Mouse (Mus musculus) kidney, postnatal 36 days (tissue): ENCODE results near the gene Gm7879.
A peak's percentile ranks its signal among the peaks of the same experiment; 100 is the strongest.
"Not testable (repeated sequence)": the region's sequence is repeated elsewhere in the genome, so short reads cannot be mapped to it uniquely, and the experiment has no call there.

Source experiments
- DNase-seq, 2 experiments: peaks; one replicate each; pipeline ENCODE4 v3.0.0; 2021 to 2022; ENCODE audit warnings: mixed read lengths in 2 of 2

Gm7879 gene

GRCm38 (mm10) chr5:43912844-43913243, at the start of gene Gm7879:
Gene Gm7879 (plus strand): TSS chr5:43913144.
- not testable (repeated sequence) for DNase-seq

GRCm38 (mm10) chr5:43863642-43864041, 49.3 kb upstream of the Gm7879 start:
- DNase-seq, result no peak

- peak in 1 of 2 experiments; percentile 48 for DNase-seq
Measured at GRCm38 (mm10) chr5:43865316-43865715, 47.6 kb upstream of the Gm7879 start.

GRCm38 (mm10) chr5:43868253-43868652, 44.7 kb upstream of the Gm7879 start, which contains the start of gene Cd38:
Gene Cd38 (plus strand): TSS chr5:43868553.
- DNase-seq, result no peak

GRCm38 (mm10) chr5:43868711-43869600, 44.0 kb upstream of the Gm7879 start:
- peak in 1 of 2 experiments; percentile 47 for DNase-seq

- no peak for DNase-seq
Measured at GRCm38 (mm10) chr5:43871845-43872244, 41.1 kb upstream of the Gm7879 start.

- DNase-seq, result no peak
Measured at GRCm38 (mm10) chr5:43872652-43873051, 40.3 kb upstream of the Gm7879 start.

- no peak for DNase-seq
Measured at GRCm38 (mm10) chr5:43882034-43882433, 30.9 kb upstream of the Gm7879 start.

- DNase-seq, result no peak
Measured at GRCm38 (mm10) chr5:43885060-43885820, 27.7 kb upstream of the Gm7879 start.

- DNase-seq, result peak; percentile 65 to 71
Measured at GRCm38 (mm10) chr5:43892386-43892785, 20.6 kb upstream of the Gm7879 start.

- DNase-seq, result peak; percentile 68 to 80
Measured at GRCm38 (mm10) chr5:43894113-43894512, 18.8 kb upstream of the Gm7879 start.

- no peak for DNase-seq
Measured at GRCm38 (mm10) chr5:43895931-43896330, 17.0 kb upstream of the Gm7879 start.

- peak; percentile 49 to 83 for DNase-seq
Measured at GRCm38 (mm10) chr5:43904685-43905084, 8.3 kb upstream of the Gm7879 start.

- DNase-seq, result no peak
Measured at GRCm38 (mm10) chr5:43909213-43909612, 3.7 kb upstream of the Gm7879 start.

GRCm38 (mm10) chr5:43910006-43910405, 2.9 kb upstream of the Gm7879 start:
- DNase-seq, result peak; percentile 36 to 39

- DNase-seq, result no peak
Measured at GRCm38 (mm10) chr5:43915261-43915886, 2.4 kb downstream of the Gm7879 start.

GRCm38 (mm10) chr5:43921877-43922276, 8.9 kb downstream of the Gm7879 start:
- DNase-seq, result peak; percentile 4 to 42

- DNase-seq, result peak; percentile 55 to 86
Measured at GRCm38 (mm10) chr5:43923933-43924332, 11.0 kb downstream of the Gm7879 start.

GRCm38 (mm10) chr5:43927729-43928128, 14.8 kb downstream of the Gm7879 start:
- DNase-seq, result no peak

- DNase-seq, result no peak
Measured at GRCm38 (mm10) chr5:43933269-43933668, 20.3 kb downstream of the Gm7879 start.

GRCm38 (mm10) chr5:43947330-43947977, 34.5 kb downstream of the Gm7879 start:
- DNase-seq, result peak in 1 of 2 experiments; percentile 2

- DNase-seq, result peak; percentile 84 to 85
Measured at GRCm38 (mm10) chr5:43948111-43948743, 35.3 kb downstream of the Gm7879 start.
